Mouse (Mus musculus) megakaryocyte-erythroid progenitor cell, adult 5-6 weeks (primary cell): ENCODE results near the gene Umodl1. TPM values are rescaled to one million over a fixed set of nuclear protein-coding genes. Genes with fewer than 3 reads are reported as not detected.

Experiments used
- ATAC-seq: replicated peaks from 2 replicates; pipeline ENCODE4 v1.8.0; 2016; ENCODE audit warnings: mild to moderate bottlenecking, inconsistent platforms; ENCODE audit not compliant: severe bottlenecking, poor library complexity, low FRiP score, low TSS enrichment
- total RNA-seq, 2 experiments: library from RNA; stranded (forward) in 1 of 2; stranded (reverse) in 1 of 2; fragments of 200-1000, 215-1000 nt in 1 of 2; fragments of >200 nt in 1 of 2; fragmentation: Nextera tagmentation in 1 of 2; gene quantifications; 2 replicates each; pipeline ENCODE4 v1.2.3; 2014 to 2017

Gene Umodl1
- total RNA-seq, 2 experiments from 2014 or later: not detected

DNA sequence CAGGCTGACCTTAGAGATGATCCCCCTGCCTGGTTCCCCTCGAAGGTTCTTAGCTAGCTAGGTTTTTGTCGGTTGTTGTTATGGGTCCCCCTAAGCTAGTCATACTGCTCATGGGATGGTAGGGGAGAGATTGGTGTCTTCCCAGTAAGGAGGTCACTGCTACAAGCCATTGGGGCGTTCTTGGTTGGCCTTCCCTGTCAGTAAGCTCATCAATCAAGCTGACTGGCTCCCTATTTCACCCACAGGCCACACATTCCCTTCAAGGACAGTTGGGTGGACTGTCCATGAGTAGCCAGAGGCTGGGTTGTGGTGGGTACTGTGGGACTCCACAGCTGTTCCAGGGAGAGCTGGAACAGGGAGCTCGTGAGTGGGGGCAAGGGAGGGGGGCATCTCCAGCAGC, 29.1 kb downstream of the Umodl1 start:
- ATAC-seq: no peak

DNA sequence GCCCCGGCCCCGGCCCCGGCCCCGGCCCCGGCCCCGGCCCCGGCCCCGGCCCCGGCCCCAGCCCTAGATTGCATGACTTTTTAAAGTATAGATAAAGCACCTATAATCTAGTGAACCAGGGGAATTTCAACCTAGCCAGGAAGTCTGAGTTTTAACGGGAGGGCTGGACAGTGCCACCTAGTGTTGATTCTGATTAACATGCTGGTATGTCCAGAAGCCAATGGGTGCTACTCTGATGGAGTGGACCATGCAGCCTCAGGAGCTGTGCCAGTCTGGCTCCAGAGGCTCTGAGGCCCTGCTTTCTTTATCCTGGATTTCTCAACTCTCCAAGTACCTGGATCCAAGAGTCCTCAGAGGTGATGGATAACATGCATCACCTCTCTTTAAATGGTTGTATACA, 35.8 kb downstream of the Umodl1 start:
- no peak; the same call in 1 of the 2 replicates for ATAC-seq

DNA sequence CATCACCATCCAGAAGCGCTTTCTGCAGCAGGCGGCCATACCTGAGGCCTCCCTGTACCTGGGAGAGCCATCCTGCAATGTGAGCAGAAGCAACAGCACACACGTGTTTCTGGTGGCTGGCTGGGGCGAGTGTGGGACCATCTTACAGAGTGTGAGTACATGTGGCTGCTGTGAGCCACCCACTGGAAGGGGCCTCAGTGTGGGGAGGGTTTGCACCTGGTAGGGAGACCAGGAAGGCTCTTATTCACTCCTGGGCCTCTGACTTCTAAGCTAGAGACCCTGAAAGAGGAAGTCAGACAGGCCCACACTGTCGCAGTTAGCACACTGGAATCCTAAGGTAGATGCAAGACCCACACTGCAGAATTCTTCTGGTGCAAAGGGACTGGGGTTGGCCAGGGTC, 41.9 kb downstream of the Umodl1 start:
- no peak for ATAC-seq

DNA sequence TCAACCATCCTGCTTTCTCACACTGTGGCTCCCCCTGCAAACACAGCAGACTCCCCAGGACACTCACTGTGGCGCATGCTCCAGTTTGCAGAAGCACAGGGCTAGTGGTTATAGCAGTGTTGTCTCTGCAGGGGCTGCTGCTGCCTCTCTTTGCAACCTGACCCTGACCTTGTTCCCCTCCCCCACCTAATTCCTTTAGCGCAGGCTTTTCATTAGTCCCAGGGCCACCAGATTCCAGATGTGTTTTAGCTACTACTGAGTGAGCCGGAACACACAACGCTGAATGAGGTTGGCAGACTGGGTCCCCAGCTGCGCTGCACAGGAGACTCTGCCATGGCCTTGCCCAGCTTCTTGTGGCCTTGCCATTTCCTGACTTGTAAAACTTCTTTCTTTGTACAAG, 46.5 kb downstream of the Umodl1 start:
- ATAC-seq: no peak

DNA sequence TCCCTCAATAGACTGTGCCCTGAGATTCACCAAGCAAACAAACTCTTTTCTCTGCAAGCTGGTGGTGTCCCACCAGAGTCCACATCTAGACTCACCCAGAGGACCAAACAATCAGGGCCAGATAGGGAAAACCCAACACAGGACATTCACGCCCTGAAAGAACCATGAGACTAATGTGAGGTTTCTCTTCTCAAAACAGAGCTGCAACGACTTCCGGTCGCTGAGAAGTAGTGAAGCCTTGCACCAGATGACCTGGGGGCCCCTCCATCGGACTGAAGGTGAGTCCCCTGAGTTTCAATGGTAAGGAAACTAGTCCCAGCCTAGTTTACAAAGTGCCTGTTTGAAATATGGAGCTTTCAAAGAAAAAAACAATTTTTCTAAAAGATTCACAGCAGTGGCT, 48.2 kb downstream of the Umodl1 start:
- no peak for ATAC-seq

DNA sequence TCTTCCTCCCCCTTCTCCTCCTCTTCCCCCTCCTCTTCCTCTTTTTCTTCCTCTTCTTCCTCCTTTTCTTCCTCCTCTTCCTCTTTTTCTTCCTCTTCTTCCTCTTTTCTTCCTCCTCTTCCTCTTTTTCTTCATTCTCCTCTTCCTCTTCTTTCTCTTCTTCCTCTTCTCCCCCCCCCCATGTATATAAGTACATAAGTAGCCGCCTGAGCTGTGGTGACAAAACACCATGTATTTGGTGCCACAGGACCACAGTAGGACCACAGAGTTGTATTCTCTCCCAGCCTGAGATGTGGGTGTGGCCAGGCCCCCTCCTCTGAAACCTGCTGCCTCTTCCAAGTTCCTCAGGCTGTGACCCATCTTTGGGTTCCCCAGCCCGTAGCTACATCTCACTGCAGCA, 50.8 kb downstream of the Umodl1 start:
- ATAC-seq: no peak

DNA sequence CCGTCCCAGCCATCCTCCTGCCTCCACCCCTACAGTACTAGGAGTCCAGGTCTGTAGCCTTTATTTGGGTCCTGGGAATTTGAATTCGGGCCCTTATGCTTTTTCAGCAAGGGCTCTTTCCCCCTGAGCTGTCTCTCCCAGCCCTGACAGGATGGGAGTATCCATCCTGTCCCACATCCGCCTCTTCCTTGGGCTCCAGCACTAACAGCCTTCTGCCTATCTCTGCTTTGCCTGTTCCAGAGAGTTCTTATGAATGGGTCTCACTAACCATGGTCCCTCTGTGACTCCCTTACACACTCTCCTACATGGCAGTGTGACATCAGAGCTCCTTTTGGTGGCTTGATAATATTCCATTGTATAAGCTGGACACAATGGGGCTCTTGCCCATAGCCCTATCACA, 52.9 kb downstream of the Umodl1 start:
- no peak for ATAC-seq

DNA sequence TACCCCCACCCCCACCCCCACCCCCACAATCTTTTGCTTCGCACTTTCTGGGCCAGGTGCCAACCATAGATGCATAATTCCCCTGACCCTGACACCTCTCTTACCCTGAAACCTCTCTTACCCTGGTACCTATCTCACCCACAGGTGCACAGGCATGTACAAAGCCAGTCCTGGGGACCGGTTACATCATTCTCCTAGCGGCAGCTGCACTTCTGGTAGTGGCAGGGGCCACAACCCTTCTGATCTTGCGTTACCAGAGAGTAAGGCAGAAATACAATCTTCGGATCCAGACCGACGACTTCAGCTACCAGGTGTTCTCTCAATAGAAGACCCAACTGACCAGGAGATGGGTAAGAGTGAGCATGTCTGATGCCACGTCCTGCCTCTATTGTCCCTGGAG, 54.0 kb downstream of the Umodl1 start:
- ATAC-seq: no peak

DNA sequence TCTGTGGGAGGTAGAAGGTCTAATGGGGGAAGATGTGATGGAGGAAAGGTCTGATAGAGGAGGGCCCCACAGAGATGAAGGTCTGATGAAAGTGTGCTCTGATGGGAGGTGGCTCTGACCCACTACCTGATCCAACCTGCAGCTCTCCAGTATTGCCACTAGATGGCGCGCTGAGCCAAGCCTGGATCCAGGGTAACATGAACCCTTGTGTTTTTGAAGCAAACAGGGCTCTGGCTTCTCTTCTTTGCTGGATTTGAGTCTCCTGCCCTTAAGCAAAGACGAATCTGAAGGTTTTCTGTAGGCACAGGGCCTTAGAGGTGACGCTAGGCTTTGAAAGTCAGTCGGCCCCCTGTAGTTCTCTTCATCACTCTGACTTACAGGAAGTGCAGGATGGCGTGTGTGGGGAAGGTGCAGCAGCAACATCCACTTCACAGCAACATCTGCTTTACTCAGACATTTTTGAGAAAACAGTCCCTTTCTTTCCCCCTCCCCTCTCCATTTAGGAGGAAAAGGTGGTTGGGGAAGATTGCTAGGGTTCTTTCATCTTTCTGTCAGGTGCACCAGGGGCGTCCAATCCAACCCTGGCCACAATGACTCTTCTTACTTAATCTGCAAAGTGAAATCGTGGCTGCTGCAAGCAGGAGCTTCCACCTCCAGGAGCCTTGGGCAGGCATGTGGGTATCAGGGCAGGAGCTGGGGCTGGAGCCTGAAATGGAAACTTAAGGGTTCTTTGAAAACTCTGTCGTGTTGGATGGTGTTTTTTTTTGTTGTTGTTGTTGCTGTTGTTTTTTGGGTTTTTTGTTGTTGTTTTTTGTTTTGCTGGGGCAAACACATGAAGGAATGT, 57.3 kb downstream of the Umodl1 start:
- peak; percentile 64 for ATAC-seq

DNA sequence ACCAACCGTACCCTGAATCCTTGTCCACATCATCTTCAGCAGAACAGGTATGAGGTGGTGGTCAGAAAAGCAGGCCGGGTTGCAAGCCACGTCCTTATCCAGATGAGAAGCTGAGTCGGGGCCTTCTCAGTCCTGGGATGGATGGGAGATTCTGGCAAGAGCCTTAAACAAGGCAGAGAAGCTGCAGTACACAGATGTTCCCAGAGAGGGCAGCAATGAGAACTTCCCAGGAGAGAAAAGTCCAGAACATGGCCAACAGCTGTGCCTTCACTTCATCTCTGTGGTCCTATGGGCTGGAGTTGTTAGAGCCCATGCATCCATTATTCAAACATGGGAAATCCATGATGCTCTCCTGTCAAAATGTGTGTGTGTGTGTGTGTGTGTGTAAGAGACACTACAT, 63.8 kb downstream of the Umodl1 start:
- peak; percentile 58 for ATAC-seq

DNA sequence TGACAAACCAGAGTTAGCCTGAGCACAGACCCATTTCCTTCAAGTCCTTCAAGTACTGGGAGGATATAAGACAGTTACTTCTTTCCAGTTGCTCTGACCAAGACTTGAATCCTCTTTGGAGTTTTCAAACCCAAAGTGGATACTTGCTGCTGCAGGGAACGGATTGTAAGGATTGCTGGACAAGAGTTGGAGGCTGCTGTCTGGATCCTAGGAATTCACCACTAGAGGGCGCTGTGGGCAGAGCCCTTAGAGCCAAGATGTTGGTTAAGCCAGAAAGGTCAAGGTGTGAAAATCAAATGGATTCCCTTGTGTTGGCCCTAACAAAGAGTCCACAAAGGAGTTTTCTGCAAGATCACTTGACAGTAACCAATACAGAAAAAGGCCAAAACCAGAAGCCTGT, 65.1 kb downstream of the Umodl1 start:
- ATAC-seq: no peak

DNA sequence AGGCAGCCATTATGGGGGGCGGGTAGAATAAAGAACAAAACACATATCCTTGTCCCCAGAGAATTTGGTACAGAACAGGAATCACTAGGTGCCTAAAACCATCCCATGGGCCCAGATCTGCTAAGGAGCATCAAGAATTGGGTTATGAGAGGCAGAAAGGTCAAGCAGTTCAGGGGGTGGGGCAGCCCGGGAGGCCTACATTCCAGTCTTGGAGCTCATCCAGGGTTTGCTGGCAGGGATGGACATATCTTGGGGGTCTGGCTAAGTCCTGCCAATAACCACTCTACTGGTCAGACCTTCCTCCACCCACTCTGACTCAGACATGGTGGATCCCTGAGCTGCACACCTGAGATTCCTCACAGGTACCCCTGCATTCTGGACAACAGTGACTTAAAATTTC, 65.6 kb downstream of the Umodl1 start:
- no peak for ATAC-seq

DNA sequence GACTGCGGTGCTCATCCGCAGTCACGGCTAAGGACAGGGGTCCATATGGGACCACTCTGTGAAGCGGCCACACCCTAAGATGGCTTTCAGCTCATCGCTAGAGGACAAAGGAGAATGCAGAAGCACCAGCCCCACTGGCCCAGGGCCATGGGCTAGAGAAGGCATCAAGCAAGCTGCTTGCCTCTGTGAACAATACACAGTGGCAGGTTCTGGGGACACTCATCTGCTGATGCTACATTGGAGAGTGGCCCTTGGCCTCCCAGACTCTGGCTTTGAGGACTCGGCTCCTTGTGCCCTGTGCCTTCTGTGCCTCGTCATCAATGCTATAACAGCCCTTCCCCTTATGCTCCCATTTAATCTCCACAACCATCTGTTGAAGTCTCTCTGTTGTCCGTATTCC, 66.8 kb downstream of the Umodl1 start:
- no peak for ATAC-seq

DNA sequence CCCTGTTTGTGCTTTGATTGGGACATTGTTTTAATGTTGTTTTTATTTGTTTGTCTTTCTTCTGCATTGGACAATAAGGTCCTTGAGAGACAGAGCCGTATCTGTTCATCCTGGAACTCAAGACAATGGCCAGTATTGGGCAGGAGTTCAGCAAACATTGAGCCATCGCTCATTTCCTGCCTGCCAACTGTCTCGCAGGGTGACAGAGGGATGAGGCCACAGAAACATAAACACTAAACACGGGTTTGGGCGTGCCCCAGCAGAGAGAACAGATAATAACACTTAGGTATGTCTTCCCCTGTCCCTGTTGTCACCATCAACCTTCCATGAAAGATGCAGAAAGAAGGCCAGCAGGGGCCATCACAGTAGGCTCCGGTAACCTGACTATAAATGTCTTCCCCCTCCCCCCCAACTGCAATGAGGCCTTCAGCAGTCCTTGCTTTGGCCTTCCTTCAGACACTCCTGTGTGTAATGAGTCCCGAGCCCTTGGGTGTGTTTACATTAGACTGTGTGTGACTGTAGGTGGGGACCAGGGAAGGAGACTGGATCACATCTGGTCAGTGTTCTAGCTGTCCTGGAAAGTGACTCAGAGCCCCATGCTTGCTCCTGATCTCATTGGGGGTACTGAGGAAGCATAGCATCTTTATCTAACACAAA, 69.8 kb downstream of the Umodl1 start:
- 0 out of 2 replicates have a peak, but pooled peaks have one; percentile 27 for ATAC-seq

DNA sequence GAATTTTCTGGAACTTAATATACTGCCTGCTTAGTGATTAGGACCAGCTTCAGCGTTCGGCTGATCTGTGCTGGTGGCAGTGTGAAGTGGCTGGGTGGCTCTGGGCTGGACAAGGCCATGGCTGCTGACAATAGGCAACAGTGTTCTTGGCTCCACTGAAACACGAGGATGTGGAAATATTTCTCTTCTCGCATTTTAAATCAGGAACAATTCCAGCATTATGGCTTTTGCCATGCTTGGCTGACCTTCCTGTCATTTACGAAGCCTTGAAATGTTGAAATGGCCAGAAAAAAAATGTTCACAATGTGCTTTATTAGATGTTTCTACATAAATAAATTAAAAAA, 70.3 kb downstream of the Umodl1 start:
- ATAC-seq: no peak

DNA sequence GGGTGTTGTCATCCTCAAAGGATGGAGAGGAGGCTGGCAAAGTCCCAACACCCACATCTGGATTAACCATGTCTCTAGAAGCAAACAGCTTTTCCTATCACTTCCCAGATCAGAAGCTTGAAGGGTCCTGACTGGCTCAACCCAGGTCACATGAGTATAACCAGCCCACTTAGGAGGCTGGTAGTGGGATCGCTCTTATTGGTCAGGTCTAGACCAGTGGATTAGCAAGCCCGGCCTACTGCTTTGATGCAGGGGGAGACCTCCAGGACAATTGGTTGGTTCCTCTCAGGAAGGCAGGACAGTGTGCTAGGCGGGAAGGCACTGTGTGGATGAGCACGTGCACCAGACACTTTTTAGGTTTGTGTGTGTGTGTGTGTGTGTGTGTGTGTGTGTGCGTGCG, 72.5 kb downstream of the Umodl1 start:
- no peak for ATAC-seq

DNA sequence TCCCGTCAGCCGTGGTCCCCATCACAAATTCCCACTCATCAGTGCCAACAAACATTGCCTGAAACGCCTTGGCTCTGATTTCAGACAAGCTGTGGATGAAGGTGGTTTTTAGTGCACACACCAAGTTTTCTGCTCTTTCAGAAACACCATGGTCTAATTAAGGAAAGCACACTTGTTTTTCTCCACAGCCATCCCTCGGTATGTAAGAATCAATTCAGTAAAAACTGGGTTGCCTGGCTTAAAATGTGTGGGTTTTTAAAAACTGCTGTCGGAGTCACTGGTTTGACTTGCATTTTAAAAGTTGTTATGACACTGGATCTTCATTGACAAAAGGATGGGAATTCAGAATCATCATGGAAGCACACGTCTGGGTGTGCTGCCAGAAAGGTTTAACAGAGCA, 73.3 kb downstream of the Umodl1 start:
- no peak for ATAC-seq

DNA sequence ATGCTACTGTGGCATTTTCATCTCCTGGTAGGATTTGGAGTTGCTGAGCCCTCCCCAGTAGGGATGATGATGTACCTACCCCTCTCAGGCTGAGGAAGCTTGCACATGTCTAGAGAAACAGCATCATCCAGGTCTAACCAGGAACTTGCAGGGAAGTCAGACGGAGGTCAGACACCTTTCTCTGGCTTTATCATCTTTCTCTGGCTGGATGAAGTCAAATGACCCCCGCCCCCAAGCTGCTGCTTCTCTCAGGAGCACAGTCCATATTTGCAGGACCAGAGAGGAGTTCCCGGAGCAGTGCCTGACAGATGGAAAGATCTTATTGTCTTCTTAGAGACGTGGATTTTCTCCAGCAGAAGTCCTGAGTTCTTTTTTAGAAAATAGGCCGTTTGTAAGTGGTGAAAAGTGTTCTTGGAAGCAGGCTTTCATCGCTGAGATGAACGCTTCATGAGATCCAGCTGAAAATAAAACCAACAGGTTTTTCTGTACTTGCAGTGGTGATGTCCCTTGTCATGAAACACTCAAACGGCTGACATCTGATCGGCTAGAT, 74.5 kb downstream of the Umodl1 start:
- ATAC-seq: no peak

DNA sequence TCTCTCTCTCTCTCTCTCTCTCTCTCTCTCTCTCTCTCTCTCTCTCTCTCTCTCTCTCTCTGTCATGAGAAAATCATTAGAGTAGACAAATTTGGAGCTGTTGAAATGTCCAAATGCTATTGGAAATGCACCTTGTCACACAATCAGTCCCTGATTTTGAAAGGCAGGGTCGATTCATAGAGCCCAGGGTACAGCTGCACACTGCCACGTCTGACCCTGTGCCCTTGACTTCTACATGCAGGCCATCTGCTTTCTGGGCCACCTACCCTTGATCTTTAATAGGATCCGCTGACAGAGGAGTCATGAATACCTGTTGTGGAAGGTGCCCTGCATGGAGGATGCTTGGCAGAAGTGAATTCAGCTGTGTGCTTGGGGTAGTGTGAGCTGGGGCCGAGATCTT, 75.0 kb downstream of the Umodl1 start:
- ATAC-seq: no peak

DNA sequence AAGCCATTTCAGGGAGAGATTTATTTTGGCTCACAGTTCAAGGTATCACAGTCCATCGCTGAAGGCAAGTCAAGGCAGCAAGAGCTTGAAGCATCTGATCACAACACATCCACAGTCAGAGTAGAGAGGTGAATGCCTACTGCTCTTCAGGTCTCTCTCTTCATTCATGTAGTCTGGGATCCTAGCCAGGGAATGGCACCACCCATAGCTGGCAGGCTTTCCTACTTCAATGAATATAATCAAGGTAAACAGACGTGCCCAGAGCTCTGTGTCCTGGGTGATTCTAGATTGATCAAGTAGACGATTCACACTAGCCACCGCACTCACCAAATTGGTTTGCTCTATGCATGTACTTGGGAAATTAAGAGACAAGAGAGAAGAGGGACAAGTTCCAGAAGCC, 77.9 kb downstream of the Umodl1 start:
- peak; percentile 23; the same call in 1 of the 2 replicates for ATAC-seq

DNA sequence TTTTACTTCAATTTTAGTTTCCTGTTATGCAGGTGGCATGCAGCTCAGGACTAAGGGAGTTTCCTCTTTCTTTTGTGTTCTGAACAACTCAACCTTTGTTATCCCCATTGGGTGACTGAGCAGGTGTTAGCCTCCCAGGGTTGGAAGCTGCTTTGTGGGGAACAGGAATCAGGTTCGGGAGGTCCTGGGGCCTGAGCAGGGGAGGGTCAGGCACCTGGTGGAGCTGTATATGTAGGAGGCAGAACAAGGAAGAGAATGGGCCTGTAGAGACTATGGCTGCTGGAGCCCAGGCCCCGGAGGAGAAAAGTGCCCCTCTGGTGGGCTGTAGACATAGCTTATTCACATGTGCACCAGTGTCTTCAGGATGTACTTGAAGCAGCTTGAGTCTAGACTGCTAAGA, 78.8 kb downstream of the Umodl1 start:
- ATAC-seq: no peak
